Mouse (Mus musculus) myocyte (in vitro differentiated cells): ENCODE measurements around the gene Sox15.

Source experiments
- CEBPB ChIP-seq: IDR thresholded peaks from 2 replicates; pipeline ENCODE4 v1.6.1; 2011; ENCODE audit warnings: mild to moderate bottlenecking, moderate library complexity; ENCODE audit not compliant: poor library complexity, insufficient read depth, severe bottlenecking
- POLR2A ChIP-seq: IDR thresholded peaks from one replicate; pipeline ENCODE4 v1.6.1; 2011; ENCODE audit warnings: low read depth, mild to moderate bottlenecking, control low read depth, moderate library complexity; ENCODE audit not compliant: insufficient read length
- POLR2AphosphoS2 ChIP-seq: IDR thresholded peaks from one replicate; pipeline ENCODE4 v1.6.1; 2011; ENCODE audit warnings: low read depth, control low read depth; ENCODE audit not compliant: insufficient read length

- no peak for TF ChIP-seq POLR2A
- TF ChIP-seq CEBPB, result no peak
- TF ChIP-seq POLR2AphosphoS2, result no peak
Measured at GRCm38 (mm10) chr11:69617805-69618204, 37.3 kb upstream of the Sox15 start, which contains the start of gene Shbg.
